Mouse (Mus musculus): ENCODE results near the gene Prune1. TPM values are rescaled to one million over a fixed set of nuclear protein-coding genes. Genes with fewer than 3 reads are reported as not detected.

The Prune1 gene
- polyA plus RNA-seq, 1 experiment from 2014 or later, result 23.1 TPM

- 57% methylated on average over 5 of the region's 5 CpGs for WGBS
- Histone ChIP-seq H3K9ac (replicated peaks; ENCODE audit: low read depth, low read length) (no peak overlapping the region), H3K27ac (ENCODE audit: low read length) (no peak overlapping the region), H3K27me3 (ENCODE audit: control insufficient read depth, insufficient read depth, low read length) (no peaks in the 10 kb centered on the region), H3K9me3 (ENCODE audit: control insufficient read depth, low read depth, low read length) (no peaks in the 10 kb centered on the region), H3K4me2 (replicated peaks; ENCODE audit: low read depth, low read length) (no peak overlapping the region), H3K4me1 (ENCODE audit: control insufficient read depth, insufficient read depth, low read length) (peaks cover 10% of the 10 kb centered on the region), H3K36me3 (ENCODE audit: control insufficient read depth, insufficient read depth, low read length) (peaks cover 23% of the 10 kb centered on the region), H3K4me3 (ENCODE audit: low read depth, low read length) (no peak overlapping the region)
- no peak for ATAC-seq (ENCODE audit: insufficient number of reproducible peaks, insufficient read depth, low FRiP score, low read depth)
These were observed 4.1 kb upstream of the Prune1 start for GRCm38 (mm10) chr3:95286011-95286410.

- H3K27ac ChIP-seq (ENCODE audit: low read length), result peak overlapping the region; percentile 39; the same call in 1 of the 2 replicates
- H3K4me3 ChIP-seq (ENCODE audit: low read depth, low read length), result no peak overlapping the region
- H3K4me2 ChIP-seq (replicated peaks; ENCODE audit: low read depth, low read length), result no peak overlapping the region
- ATAC-seq (ENCODE audit: insufficient number of reproducible peaks, insufficient read depth, low FRiP score, low read depth), result no peak
- H3K9me3 ChIP-seq (ENCODE audit: control insufficient read depth, low read depth, low read length), result no peaks in the 10 kb centered on the region
- peaks cover 17% of the 10 kb centered on the region for H3K36me3 ChIP-seq (ENCODE audit: control insufficient read depth, insufficient read depth, low read length)
- no peaks in the 10 kb centered on the region for H3K27me3 ChIP-seq (ENCODE audit: control insufficient read depth, insufficient read depth, low read length)
- peaks cover 13% of the 10 kb centered on the region for H3K4me1 ChIP-seq (ENCODE audit: control insufficient read depth, insufficient read depth, low read length)
- H3K9ac ChIP-seq (replicated peaks; ENCODE audit: low read depth, low read length), result no peak overlapping the region
- 94% methylated on average over 5 of the region's 5 CpGs for WGBS
These were observed 3.5 kb upstream of the Prune1 start for GRCm38 (mm10) chr3:95285390-95285789.

GRCm38 (mm10) chr3:95284501-95285281 lies 2.8 kb upstream of the Prune1 start:
- Histone ChIP-seq H3K36me3 (ENCODE audit: control insufficient read depth, insufficient read depth, low read length) (peaks cover 14% of the 10 kb centered on the region), H3K4me3 (ENCODE audit: low read depth, low read length) (peak overlapping the region; percentile 78; the same call in 1 of the 2 replicates), H3K27ac (ENCODE audit: low read length) (no peak overlapping the region), H3K9ac (replicated peaks; ENCODE audit: low read depth, low read length) (no peak overlapping the region), H3K4me1 (ENCODE audit: control insufficient read depth, insufficient read depth, low read length) (peaks cover 13% of the 10 kb centered on the region), H3K4me2 (replicated peaks; ENCODE audit: low read depth, low read length) (peak overlapping the region; percentile 70), H3K27me3 (ENCODE audit: control insufficient read depth, insufficient read depth, low read length) (no peaks in the 10 kb centered on the region), H3K9me3 (ENCODE audit: control insufficient read depth, low read depth, low read length) (no peaks in the 10 kb centered on the region)
- WGBS, result 80% methylated on average over 12 of the region's 12 CpGs
- ATAC-seq (ENCODE audit: insufficient number of reproducible peaks, insufficient read depth, low FRiP score, low read depth), result no peak

GRCm38 (mm10) chr3:95284062-95284461 lies 2.2 kb upstream of the Prune1 start:
- Histone ChIP-seq H3K4me1 (ENCODE audit: control insufficient read depth, insufficient read depth, low read length) (peaks cover 13% of the 10 kb centered on the region), H3K4me2 (replicated peaks; ENCODE audit: low read depth, low read length) (peak overlapping the region; percentile 70), H3K27me3 (ENCODE audit: control insufficient read depth, insufficient read depth, low read length) (no peaks in the 10 kb centered on the region), H3K36me3 (ENCODE audit: control insufficient read depth, insufficient read depth, low read length) (peaks cover 12% of the 10 kb centered on the region), H3K27ac (ENCODE audit: low read length) (no peak overlapping the region), H3K9me3 (ENCODE audit: control insufficient read depth, low read depth, low read length) (no peaks in the 10 kb centered on the region), H3K4me3 (ENCODE audit: low read depth, low read length) (peak overlapping the region; percentile 78), H3K9ac (replicated peaks; ENCODE audit: low read depth, low read length) (no peak overlapping the region; the same call in 1 of the 2 replicates)
- 15% methylated on average over 1 of the region's 1 CpGs for WGBS
- no peak for ATAC-seq (ENCODE audit: insufficient number of reproducible peaks, insufficient read depth, low FRiP score, low read depth)

- peaks cover 9% of the 10 kb centered on the region for H3K36me3 ChIP-seq (ENCODE audit: control insufficient read depth, insufficient read depth, low read length)
- peak overlapping the region; percentile 70 for H3K4me2 ChIP-seq (replicated peaks; ENCODE audit: low read depth, low read length)
- no peaks in the 10 kb centered on the region for H3K27me3 ChIP-seq (ENCODE audit: control insufficient read depth, insufficient read depth, low read length)
- 2% methylated on average over 7 of the region's 7 CpGs for WGBS
- no peaks in the 10 kb centered on the region for H3K9me3 ChIP-seq (ENCODE audit: control insufficient read depth, low read depth, low read length)
- H3K9ac ChIP-seq (replicated peaks; ENCODE audit: low read depth, low read length), result peak overlapping the region; percentile 72
- H3K4me1 ChIP-seq (ENCODE audit: control insufficient read depth, insufficient read depth, low read length), result peaks cover 13% of the 10 kb centered on the region
- peak overlapping the region; percentile 78 for H3K4me3 ChIP-seq (ENCODE audit: low read depth, low read length)
- H3K27ac ChIP-seq (ENCODE audit: low read length), result peak overlapping the region; percentile 90
- no peak for ATAC-seq (ENCODE audit: insufficient number of reproducible peaks, insufficient read depth, low FRiP score, low read depth)
These were observed 1.7 kb upstream of the Prune1 start for GRCm38 (mm10) chr3:95283589-95283941.

- H3K9ac ChIP-seq (replicated peaks; ENCODE audit: low read depth, low read length), result peak overlapping the region; percentile 72
- ATAC-seq (ENCODE audit: insufficient number of reproducible peaks, insufficient read depth, low FRiP score, low read depth), result peak; percentile 66
- H3K9me3 ChIP-seq (ENCODE audit: control insufficient read depth, low read depth, low read length), result no peaks in the 10 kb centered on the region
- under 1% methylated on average over 48 of the region's 51 CpGs for WGBS
- peaks cover 4% of the 10 kb centered on the region for H3K36me3 ChIP-seq (ENCODE audit: control insufficient read depth, insufficient read depth, low read length)
- H3K4me1 ChIP-seq (ENCODE audit: control insufficient read depth, insufficient read depth, low read length), result peaks cover 13% of the 10 kb centered on the region
- H3K4me3 ChIP-seq (ENCODE audit: low read depth, low read length), result peak overlapping the region; percentile 78
- peak overlapping the region; percentile 70 for H3K4me2 ChIP-seq (replicated peaks; ENCODE audit: low read depth, low read length)
- peak overlapping the region; percentile 90 for H3K27ac ChIP-seq (ENCODE audit: low read length)
- no peaks in the 10 kb centered on the region for H3K27me3 ChIP-seq (ENCODE audit: control insufficient read depth, insufficient read depth, low read length)
These were observed 1.2 kb upstream of the Prune1 start for GRCm38 (mm10) chr3:95282865-95283588.

- ATAC-seq (ENCODE audit: insufficient number of reproducible peaks, insufficient read depth, low FRiP score, low read depth), result no peak
- peak overlapping the region; percentile 90 for H3K27ac ChIP-seq (ENCODE audit: low read length)
- no peaks in the 10 kb centered on the region for H3K9me3 ChIP-seq (ENCODE audit: control insufficient read depth, low read depth, low read length)
- WGBS, result 0% methylated on average over 11 of the region's 11 CpGs
- H3K9ac ChIP-seq (replicated peaks; ENCODE audit: low read depth, low read length), result peak overlapping the region; percentile 72
- no peaks in the 10 kb centered on the region for H3K27me3 ChIP-seq (ENCODE audit: control insufficient read depth, insufficient read depth, low read length)
- H3K36me3 ChIP-seq (ENCODE audit: control insufficient read depth, insufficient read depth, low read length), result no peaks in the 10 kb centered on the region
- H3K4me2 ChIP-seq (replicated peaks; ENCODE audit: low read depth, low read length), result peak overlapping the region; percentile 70
- peak overlapping the region; percentile 78 for H3K4me3 ChIP-seq (ENCODE audit: low read depth, low read length)
- H3K4me1 ChIP-seq (ENCODE audit: control insufficient read depth, insufficient read depth, low read length), result peaks cover 14% of the 10 kb centered on the region
These were observed 547 bp upstream of the Prune1 start for GRCm38 (mm10) chr3:95282381-95282864.

- Histone ChIP-seq H3K4me3 (ENCODE audit: low read depth, low read length) (peak overlapping the region; percentile 78), H3K27ac (ENCODE audit: low read length) (peak overlapping the region; percentile 90; the same call in 1 of the 2 replicates), H3K4me2 (replicated peaks; ENCODE audit: low read depth, low read length) (peak overlapping the region; percentile 70), H3K9me3 (ENCODE audit: control insufficient read depth, low read depth, low read length) (no peaks in the 10 kb centered on the region), H3K36me3 (ENCODE audit: control insufficient read depth, insufficient read depth, low read length) (no peaks in the 10 kb centered on the region), H3K4me1 (ENCODE audit: control insufficient read depth, insufficient read depth, low read length) (peaks cover 16% of the 10 kb centered on the region), H3K9ac (replicated peaks; ENCODE audit: low read depth, low read length) (peak overlapping the region; percentile 81; the same call in 1 of the 2 replicates), H3K27me3 (ENCODE audit: control insufficient read depth, insufficient read depth, low read length) (no peaks in the 10 kb centered on the region)
- no peak for ATAC-seq (ENCODE audit: insufficient number of reproducible peaks, insufficient read depth, low FRiP score, low read depth)
- 12% methylated on average over 8 of the region's 8 CpGs for WGBS
These were observed 1.1 kb downstream of the Prune1 start for GRCm38 (mm10) chr3:95280747-95281146.
